Mouse (Mus musculus) C2C12 (cell line): ENCODE results near the gene Calm1.
A peak's percentile ranks its signal among the peaks of the same experiment; 100 is the strongest.

Experiments used
- CTCF ChIP-seq: IDR thresholded peaks from one replicate; pipeline ENCODE4 v1.5.1; 2011; ENCODE audit not compliant: control insufficient read depth, insufficient read depth, insufficient read length
- FOSL1 ChIP-seq: IDR thresholded peaks from one replicate; pipeline ENCODE4 v1.8.0; 2011; ENCODE audit warnings: mild to moderate bottlenecking, low read length; ENCODE audit not compliant: poor library complexity, insufficient read depth, severe bottlenecking
- MAX ChIP-seq: IDR thresholded peaks from one replicate; pipeline ENCODE4 v1.6.1; 2011; ENCODE audit warnings: mild to moderate bottlenecking, control low read depth
- MYOD1 ChIP-seq: IDR thresholded peaks from one replicate; pipeline ENCODE4 v1.6.1; 2011; ENCODE audit warnings: low read depth; ENCODE audit not compliant: control insufficient read depth, insufficient read length
- USF1 ChIP-seq: IDR thresholded peaks from one replicate; pipeline ENCODE4 v1.6.1; 2011; ENCODE audit warnings: low read depth, mild to moderate bottlenecking, control low read depth, moderate library complexity

DNA sequence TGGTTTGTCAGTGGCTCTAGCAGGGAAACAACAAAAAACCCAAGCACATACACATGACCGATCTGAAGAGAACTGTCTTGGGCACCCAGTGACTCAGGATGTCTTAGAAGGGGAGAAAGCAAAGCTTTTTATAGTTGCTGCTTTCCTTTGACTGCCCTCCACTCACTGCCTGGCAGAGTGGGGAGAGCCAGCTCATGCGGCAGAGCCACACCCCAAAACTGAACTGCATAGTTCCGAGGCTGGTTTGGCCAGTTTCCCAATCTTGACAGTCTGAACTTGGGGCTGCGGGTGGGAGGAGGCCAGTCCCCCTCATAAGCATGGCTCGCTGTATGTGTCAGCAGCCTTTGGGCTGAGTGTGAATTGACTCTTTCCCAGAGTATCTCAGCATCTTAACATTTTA lies 11.7 kb downstream of the Calm1 start:
- TF ChIP-seq CTCF (no peak), MYOD1 (no peak), FOSL1 (no peak), MAX (peak; percentile 73), USF1 (no peak)
